Mouse (Mus musculus): Measurements from ENCODE around the gene Myo18b.

DNA sequence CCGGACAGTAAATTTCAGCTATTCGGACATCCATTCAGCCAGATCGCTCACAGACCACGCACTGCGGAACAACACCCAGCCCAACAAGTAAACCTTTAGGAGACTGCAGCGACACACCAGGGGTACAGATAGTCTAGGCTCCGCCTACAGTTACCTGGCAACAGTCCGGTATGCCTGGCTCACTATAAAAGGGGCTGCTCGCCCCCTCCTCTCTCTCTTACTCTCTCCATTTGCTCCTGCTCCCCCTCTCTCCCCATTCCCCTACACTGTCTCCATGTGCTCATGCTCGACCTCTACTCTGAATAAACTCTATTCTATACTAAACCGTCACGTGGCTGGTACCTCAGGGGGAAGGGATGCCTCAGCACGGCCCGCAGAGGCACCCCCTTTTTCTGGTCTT is 240.6 kb downstream of the Myo18b start:
- no peak for TF ChIP-seq TCF12 (IDR thresholded peaks at IDR 0.05; ENCODE audit: low read depth, low read length)
- TF ChIP-seq RCOR1 (conservative IDR thresholded peaks at IDR 0.05; ENCODE audit: low read depth, low read length): no peak
- TF ChIP-seq USF1 (IDR thresholded peaks at IDR 0.05; ENCODE audit: low read depth, low read length): no peak
- no peak for TF ChIP-seq POLR2A (IDR thresholded peaks at IDR 0.05; ENCODE audit: low read depth, low read length)
- no peak for TF ChIP-seq MAX (IDR thresholded peaks at IDR 0.05; ENCODE audit: low read length)
- no peak for TF ChIP-seq CTCF (conservative IDR thresholded peaks at IDR 0.05 in 1 of 2, IDR thresholded peaks at IDR 0.05 in 1 of 2; ENCODE audit: low read depth in 2 of 2, low read length in 2 of 2)
- no peak for TF ChIP-seq CHD2 (IDR thresholded peaks at IDR 0.05; ENCODE audit: low read length)
